In the genomic region with DNA sequence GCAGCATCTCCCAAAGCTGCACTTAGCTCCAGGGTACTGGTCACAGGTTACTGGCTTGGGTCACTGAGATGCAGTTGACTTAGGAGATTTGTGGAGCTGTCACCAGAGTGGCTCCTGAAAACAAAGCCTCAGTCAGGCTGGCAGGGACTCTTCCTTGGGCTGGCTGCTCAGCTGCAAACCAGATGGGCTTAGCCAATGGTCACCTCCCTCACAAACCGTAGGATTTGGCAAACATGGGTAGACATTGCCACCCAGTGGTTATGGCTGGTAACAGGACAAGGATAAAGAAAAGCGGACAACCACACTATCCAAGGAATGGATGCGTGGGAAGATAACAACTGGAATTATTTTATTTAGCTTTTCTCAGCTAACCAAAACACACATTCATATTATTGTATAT, we compare ENCODE assay signal across 8 mouse cellular contexts. TPM values are rescaled to one million over a fixed set of nuclear protein-coding genes. Genes with fewer than 3 reads are reported as not detected.
DNase-seq lines count a peak whose midpoint lies in the region; ATAC-seq and TF ChIP-seq lines count a peak whose summit lies in the region.

No protein-coding gene starts in this region.

- H3K4me2 ChIP-seq in intestine, postnatal 0 days (replicated peaks; ENCODE audit: low read depth): no peak overlapping the region

- 7% methylated on average over 3 of the region's 3 CpGs for WGBS in intestine, postnatal 0 days

- no peaks in the 10 kb centered on the region for H3K36me3 ChIP-seq in intestine, postnatal 0 days (ENCODE audit: control insufficient read depth, insufficient read depth)

- H3K9ac ChIP-seq in intestine, postnatal 0 days (ENCODE audit: low read depth, low read length): no peak overlapping the region

- H3K27me3 ChIP-seq in intestine, postnatal 0 days (replicated peaks; ENCODE audit: control insufficient read depth, insufficient read depth, low read length): no peaks in the 10 kb centered on the region

- H3K4me1 ChIP-seq in intestine, postnatal 0 days (replicated peaks; ENCODE audit: control insufficient read depth, insufficient read depth, low read length): no peaks in the 10 kb centered on the region

- no peaks in the 10 kb centered on the region for H3K9me3 ChIP-seq in intestine, postnatal 0 days (ENCODE audit: control insufficient read depth)

- ATAC-seq in intestine, postnatal 0 days: peak; percentile 28; the same call in 1 of the 2 replicates

- peak; percentile 93 for TF ChIP-seq CTCF in intestine, postnatal 0 days (IDR thresholded peaks at IDR 0.05; ENCODE audit: low read depth)

- H3K27ac ChIP-seq in intestine, postnatal 0 days (ENCODE audit: low read depth, low read length): no peak overlapping the region

- no peak overlapping the region for H3K4me3 ChIP-seq in intestine, postnatal 0 days (ENCODE audit: low read depth, low read length)

- peak; percentile 31 to 37 for DNase-seq in urinary bladder, adult 18-20 months (ENCODE audit: low spot score in 2 of 2)
- DNase-seq in urinary bladder, adult 2 months (ENCODE audit: low spot score): no peak
- DNase-seq in embryo, embryonic 11.5 days (ENCODE audit: low read depth, low spot score): peak; percentile 82
- DNase-seq in gastrocnemius, postnatal 36 days: peak; percentile 29 to 44
- DNase-seq in left cerebral cortex, postnatal 25 days (ENCODE audit: low spot score in 2 of 2): peak; percentile 75 to 84
- peak; percentile 93 for DNase-seq in mesoderm, embryonic 11.5 days (ENCODE audit: low read depth, low spot score)
- DNase-seq in skeletal muscle tissue, adult 2 months (ENCODE audit: low read depth, low spot score): peak; percentile 42

- intact Hi-C loops in gastrocnemius, postnatal 36 days (cut with DNase I): loop anchor here (5.0 kb wide), 1 partner anchor 1561 kb away; no protein-coding TSS in a partner anchor
- intact Hi-C loops in left cerebral cortex, postnatal 25 days (cut with DNase I): loop anchor here (2.0 to 5.0 kb wide), 3 partner anchors 1046 to 1756 kb away; a partner anchor contains a TSS

RNA-seq across cellular contexts. Expression of a gene that starts 10.3 kb away (rescaled TPM):
- polyA plus RNA-seq in urinary bladder, adult 2 months (2012; rRNA removed): 18.1 and 18.6 TPM in 2 replicates
- total RNA-seq in gastrocnemius, postnatal 36 days (2021): 10 to 100 TPM; 17.8 to 19.1 TPM
- polyA plus RNA-seq in intestine, postnatal 0 days (2015; fragmentation: Nextera tagmentation; extraction: Ambion mirVana): 7.1 and 7.5 TPM in 2 replicates
- total RNA-seq in left cerebral cortex, postnatal 25 days (2021): 10 to 100 TPM; 27.3 to 28.0 TPM
